Mouse (Mus musculus) brain, embryonic 18.5 days (tissue): ENCODE measurements at regions not wholly inside any gene's neighbourhood (a gene's known extent, or its start where the extent isn't known, plus 50 kb on each side); places are given as distances from the start of the nearest gene placed in this dataset.

ENCODE experiments used
- DNase-seq: peaks from one replicate; pipeline ENCODE4 v3.0.0-alpha.2; 2012; ENCODE audit warnings: low read depth, low spot score

GRCm38 (mm10) chr12:107658241-107658640, 169.8 kb downstream of the 3110018I06Rik start:
- DNase-seq: no peak

GRCm38 (mm10) chr12:107658821-107659220, 170.4 kb downstream of the 3110018I06Rik start:
- DNase-seq: no peak

- no peak for DNase-seq
Measured at GRCm38 (mm10) chr12:107662624-107663023, 174.2 kb downstream of the 3110018I06Rik start.

- DNase-seq: no peak
Measured at GRCm38 (mm10) chr12:107667836-107668235, 179.4 kb downstream of the 3110018I06Rik start.

- DNase-seq: no peak
Measured at GRCm38 (mm10) chr12:107669046-107669445, 180.6 kb downstream of the 3110018I06Rik start.

GRCm38 (mm10) chr12:107669450-107669849, 181.0 kb downstream of the 3110018I06Rik start:
- DNase-seq: no peak

GRCm38 (mm10) chr12:107669910-107670309, 181.5 kb downstream of the 3110018I06Rik start:
- DNase-seq: no peak

- no peak for DNase-seq
Measured at GRCm38 (mm10) chr12:107677076-107677475, 188.6 kb downstream of the 3110018I06Rik start.

GRCm38 (mm10) chr12:107687447-107687846, 199.0 kb downstream of the 3110018I06Rik start:
- DNase-seq: no peak

- no peak for DNase-seq
Measured at GRCm38 (mm10) chr12:107689418-107689817, 201.0 kb downstream of the 3110018I06Rik start.

- DNase-seq: no peak
Measured at GRCm38 (mm10) chr12:107690061-107690460, 201.6 kb downstream of the 3110018I06Rik start.

- DNase-seq: no peak
Measured at GRCm38 (mm10) chr12:107693693-107694092, 205.3 kb downstream of the 3110018I06Rik start.

GRCm38 (mm10) chr12:107695014-107695413, 206.6 kb downstream of the 3110018I06Rik start:
- no peak for DNase-seq

- no peak for DNase-seq
Measured at GRCm38 (mm10) chr12:107695438-107696267, 207.2 kb downstream of the 3110018I06Rik start.

GRCm38 (mm10) chr12:107700317-107700716, 211.9 kb downstream of the 3110018I06Rik start:
- no peak for DNase-seq

GRCm38 (mm10) chr12:107700868-107701597, 212.6 kb downstream of the 3110018I06Rik start:
- DNase-seq: no peak

GRCm38 (mm10) chr12:107708812-107709211, 220.4 kb downstream of the 3110018I06Rik start:
- DNase-seq: no peak

GRCm38 (mm10) chr12:107711017-107711416, 222.6 kb downstream of the 3110018I06Rik start:
- no peak for DNase-seq

GRCm38 (mm10) chr12:107711675-107712074, 223.2 kb downstream of the 3110018I06Rik start:
- DNase-seq: no peak

- no peak for DNase-seq
Measured at GRCm38 (mm10) chr12:107713191-107713590, 224.8 kb downstream of the 3110018I06Rik start.

GRCm38 (mm10) chr12:107714846-107715245, 226.4 kb downstream of the 3110018I06Rik start:
- DNase-seq: no peak

GRCm38 (mm10) chr12:107715871-107716270, 227.4 kb downstream of the 3110018I06Rik start:
- DNase-seq: no peak

- no peak for DNase-seq
Measured at GRCm38 (mm10) chr12:107720941-107721340, 232.5 kb downstream of the 3110018I06Rik start.
